Mouse (Mus musculus): Measurements from ENCODE around the gene BC067074. TPM values are rescaled to one million over a fixed set of nuclear protein-coding genes. Genes with fewer than 3 reads are reported as not detected.
A peak's percentile ranks its signal among the peaks of the same experiment; 100 is the strongest.

The BC067074 gene
- polyA plus RNA-seq, 1 experiment from 2014 or later: 0.65 TPM

GRCm38 (mm10) chr13:113333374-113333773 is 40.4 kb downstream of the BC067074 start:
- Histone ChIP-seq H3K36me3 (ENCODE audit: control insufficient read depth, insufficient read depth) (no peaks in the 10 kb centered on the region), H3K4me1 (replicated peaks; ENCODE audit: control insufficient read depth, insufficient read depth, low read length) (no peaks in the 10 kb centered on the region), H3K9ac (ENCODE audit: low read depth, low read length) (no peak overlapping the region), H3K27ac (ENCODE audit: low read depth, low read length) (no peak overlapping the region), H3K9me3 (ENCODE audit: control insufficient read depth) (no peaks in the 10 kb centered on the region), H3K27me3 (replicated peaks; ENCODE audit: control insufficient read depth, insufficient read depth, low read length) (no peaks in the 10 kb centered on the region), H3K4me2 (replicated peaks; ENCODE audit: low read depth) (no peak overlapping the region), H3K4me3 (ENCODE audit: low read depth, low read length) (no peak overlapping the region)
- TF ChIP-seq CTCF (IDR thresholded peaks at IDR 0.05; ENCODE audit: low read depth): no peak
- no peak for ATAC-seq
- 80% methylated on average over 6 of the region's 6 CpGs for WGBS

GRCm38 (mm10) chr13:113333931-113334330 is 41.0 kb downstream of the BC067074 start:
- WGBS: 72% methylated on average over 5 of the region's 5 CpGs
- no peaks in the 10 kb centered on the region for H3K9me3 ChIP-seq (ENCODE audit: control insufficient read depth)

GRCm38 (mm10) chr13:113334773-113335172 is 41.8 kb downstream of the BC067074 start:
- no peaks in the 10 kb centered on the region for H3K4me1 ChIP-seq (replicated peaks; ENCODE audit: control insufficient read depth, insufficient read depth, low read length)
- 77% methylated on average over 4 of the region's 4 CpGs for WGBS
- ATAC-seq: no peak
- no peak overlapping the region for H3K9ac ChIP-seq (ENCODE audit: low read depth, low read length)
- H3K4me2 ChIP-seq (replicated peaks; ENCODE audit: low read depth): no peak overlapping the region
- H3K9me3 ChIP-seq (ENCODE audit: control insufficient read depth): no peaks in the 10 kb centered on the region
- no peaks in the 10 kb centered on the region for H3K36me3 ChIP-seq (ENCODE audit: control insufficient read depth, insufficient read depth)
- no peaks in the 10 kb centered on the region for H3K27me3 ChIP-seq (replicated peaks; ENCODE audit: control insufficient read depth, insufficient read depth, low read length)
- H3K27ac ChIP-seq (ENCODE audit: low read depth, low read length): no peak overlapping the region
- H3K4me3 ChIP-seq (ENCODE audit: low read depth, low read length): no peak overlapping the region
- TF ChIP-seq CTCF (IDR thresholded peaks at IDR 0.05; ENCODE audit: low read depth): no peak

More at GRCm38 (mm10) chr13:113333931-113334330, 41.0 kb downstream of the BC067074 start:
- Histone ChIP-seq H3K4me2 (replicated peaks; ENCODE audit: low read depth) (no peak overlapping the region), H3K4me1 (replicated peaks; ENCODE audit: control insufficient read depth, insufficient read depth, low read length) (no peaks in the 10 kb centered on the region), H3K27me3 (replicated peaks; ENCODE audit: control insufficient read depth, insufficient read depth, low read length) (no peaks in the 10 kb centered on the region), H3K9ac (ENCODE audit: low read depth, low read length) (no peak overlapping the region), H3K4me3 (ENCODE audit: low read depth, low read length) (no peak overlapping the region), H3K36me3 (ENCODE audit: control insufficient read depth, insufficient read depth) (no peaks in the 10 kb centered on the region), H3K27ac (ENCODE audit: low read depth, low read length) (no peak overlapping the region)
- ATAC-seq: no peak
- no peak for TF ChIP-seq CTCF (IDR thresholded peaks at IDR 0.05; ENCODE audit: low read depth)

GRCm38 (mm10) chr13:113337223-113337858 is 44.4 kb downstream of the BC067074 start:
- no peak for ATAC-seq
- Histone ChIP-seq H3K4me3 (ENCODE audit: low read depth, low read length) (no peak overlapping the region), H3K4me2 (replicated peaks; ENCODE audit: low read depth) (no peak overlapping the region), H3K4me1 (replicated peaks; ENCODE audit: control insufficient read depth, insufficient read depth, low read length) (no peaks in the 10 kb centered on the region), H3K9ac (ENCODE audit: low read depth, low read length) (no peak overlapping the region), H3K27ac (ENCODE audit: low read depth, low read length) (no peak overlapping the region), H3K36me3 (ENCODE audit: control insufficient read depth, insufficient read depth) (no peaks in the 10 kb centered on the region), H3K9me3 (ENCODE audit: control insufficient read depth) (no peaks in the 10 kb centered on the region), H3K27me3 (replicated peaks; ENCODE audit: control insufficient read depth, insufficient read depth, low read length) (no peaks in the 10 kb centered on the region)
- WGBS: 70% methylated on average over 6 of the region's 6 CpGs
- TF ChIP-seq CTCF (IDR thresholded peaks at IDR 0.05; ENCODE audit: low read depth): peak; percentile 58

- Histone ChIP-seq H3K27ac (ENCODE audit: low read depth, low read length) (no peak overlapping the region), H3K4me3 (ENCODE audit: low read depth, low read length) (no peak overlapping the region), H3K9ac (ENCODE audit: low read depth, low read length) (no peak overlapping the region), H3K9me3 (ENCODE audit: control insufficient read depth) (no peaks in the 10 kb centered on the region), H3K27me3 (replicated peaks; ENCODE audit: control insufficient read depth, insufficient read depth, low read length) (no peaks in the 10 kb centered on the region), H3K4me1 (replicated peaks; ENCODE audit: control insufficient read depth, insufficient read depth, low read length) (no peaks in the 10 kb centered on the region), H3K4me2 (replicated peaks; ENCODE audit: low read depth) (no peak overlapping the region), H3K36me3 (ENCODE audit: control insufficient read depth, insufficient read depth) (no peaks in the 10 kb centered on the region)
- no peak for ATAC-seq
- TF ChIP-seq CTCF (IDR thresholded peaks at IDR 0.05; ENCODE audit: low read depth): no peak
- WGBS: 63% methylated on average over 2 of the region's 2 CpGs
Observed at GRCm38 (mm10) chr13:113340644-113341043, 47.7 kb downstream of the BC067074 start.

GRCm38 (mm10) chr13:113341161-113341560 is 48.2 kb downstream of the BC067074 start:
- H3K9ac ChIP-seq (ENCODE audit: low read depth, low read length): no peak overlapping the region
- no peaks in the 10 kb centered on the region for H3K9me3 ChIP-seq (ENCODE audit: control insufficient read depth)
- no peak for ATAC-seq
- H3K4me1 ChIP-seq (replicated peaks; ENCODE audit: control insufficient read depth, insufficient read depth, low read length): no peaks in the 10 kb centered on the region
- no peaks in the 10 kb centered on the region for H3K36me3 ChIP-seq (ENCODE audit: control insufficient read depth, insufficient read depth)
- no peak overlapping the region for H3K4me3 ChIP-seq (ENCODE audit: low read depth, low read length)
- TF ChIP-seq CTCF (IDR thresholded peaks at IDR 0.05; ENCODE audit: low read depth): no peak
- H3K27me3 ChIP-seq (replicated peaks; ENCODE audit: control insufficient read depth, insufficient read depth, low read length): no peaks in the 10 kb centered on the region
- H3K27ac ChIP-seq (ENCODE audit: low read depth, low read length): no peak overlapping the region
- H3K4me2 ChIP-seq (replicated peaks; ENCODE audit: low read depth): no peak overlapping the region
